Mouse (Mus musculus): ENCODE data around the gene Clk3. TPM values are rescaled to one million over a fixed set of nuclear protein-coding genes. Genes with fewer than 3 reads are reported as not detected.

Clk3 gene
- polyA plus RNA-seq (2014; fragmentation: Illumina TruSeq; extraction: RNeasy Lipid Tissue Mini Kit (QIAGEN cat#74804); ENCODE audit: low read depth, low replicate concordance) = 72.0 TPM

GRCm38 (mm10) chr9:57765364-57766351 is at the start of gene Clk3:
Gene Clk3 (minus strand): TSS chr9:57765860.

GRCm38 (mm10) chr9:57708068-57708719 is 57.5 kb downstream of the Clk3 start, which contains the start of gene Edc3:
Gene Edc3 (plus strand): TSS chr9:57708540.

Other genes starting within 250 kb of the Clk3 start
- 1,010 TPM for gene Cox5a, start 244.6 kb downstream of the Clk3 start, polyA plus RNA-seq (2014; fragmentation: Illumina TruSeq; extraction: RNeasy Lipid Tissue Mini Kit (QIAGEN cat#74804); ENCODE audit: low read depth, low replicate concordance)
- gene Fam219b, start 228.3 kb downstream of the Clk3 start, polyA plus RNA-seq (2014; fragmentation: Illumina TruSeq; extraction: RNeasy Lipid Tissue Mini Kit (QIAGEN cat#74804); ENCODE audit: low read depth, low replicate concordance) = 5.0 TPM
- gene Mpi, start 213.1 kb downstream of the Clk3 start, polyA plus RNA-seq (2014; fragmentation: Illumina TruSeq; extraction: RNeasy Lipid Tissue Mini Kit (QIAGEN cat#74804); ENCODE audit: low read depth, low replicate concordance) = 22.1 TPM
- gene Scamp2, start 204.9 kb downstream of the Clk3 start, polyA plus RNA-seq (2014; fragmentation: Illumina TruSeq; extraction: RNeasy Lipid Tissue Mini Kit (QIAGEN cat#74804); ENCODE audit: low read depth, low replicate concordance) = 41.6 TPM
- gene Ulk3, start 176.4 kb downstream of the Clk3 start, polyA plus RNA-seq (2014; fragmentation: Illumina TruSeq; extraction: RNeasy Lipid Tissue Mini Kit (QIAGEN cat#74804); ENCODE audit: low read depth, low replicate concordance) = 9.9 TPM
- not detected for gene Cplx3, start 159.6 kb downstream of the Clk3 start, polyA plus RNA-seq (2014; fragmentation: Illumina TruSeq; extraction: RNeasy Lipid Tissue Mini Kit (QIAGEN cat#74804); ENCODE audit: low read depth, low replicate concordance)
- gene Lman1l, start 145.1 kb downstream of the Clk3 start, polyA plus RNA-seq (2014; fragmentation: Illumina TruSeq; extraction: RNeasy Lipid Tissue Mini Kit (QIAGEN cat#74804); ENCODE audit: low read depth, low replicate concordance) = not detected
- 5.5 TPM for gene Csk, start 112.2 kb downstream of the Clk3 start, polyA plus RNA-seq (2014; fragmentation: Illumina TruSeq; extraction: RNeasy Lipid Tissue Mini Kit (QIAGEN cat#74804); ENCODE audit: low read depth, low replicate concordance)
- not detected for gene Cyp1a2, start 82.2 kb downstream of the Clk3 start, polyA plus RNA-seq (2014; fragmentation: Illumina TruSeq; extraction: RNeasy Lipid Tissue Mini Kit (QIAGEN cat#74804); ENCODE audit: low read depth, low replicate concordance)
- not detected for gene Cyp1a1, start 77.9 kb downstream of the Clk3 start, polyA plus RNA-seq (2014; fragmentation: Illumina TruSeq; extraction: RNeasy Lipid Tissue Mini Kit (QIAGEN cat#74804); ENCODE audit: low read depth, low replicate concordance)
- gene Edc3, start 57.3 kb downstream of the Clk3 start, polyA plus RNA-seq (2014; fragmentation: Illumina TruSeq; extraction: RNeasy Lipid Tissue Mini Kit (QIAGEN cat#74804); ENCODE audit: low read depth, low replicate concordance) = 5.5 TPM
- 4.7 TPM for gene Arid3b, start 70.9 kb upstream of the Clk3 start, polyA plus RNA-seq (2014; fragmentation: Illumina TruSeq; extraction: RNeasy Lipid Tissue Mini Kit (QIAGEN cat#74804); ENCODE audit: low read depth, low replicate concordance)
- gene Ubl7, start 145.1 kb upstream of the Clk3 start, polyA plus RNA-seq (2014; fragmentation: Illumina TruSeq; extraction: RNeasy Lipid Tissue Mini Kit (QIAGEN cat#74804); ENCODE audit: low read depth, low replicate concordance) = 41.1 TPM
- 0.54 TPM for gene Sema7a, start 174.3 kb upstream of the Clk3 start, polyA plus RNA-seq (2014; fragmentation: Illumina TruSeq; extraction: RNeasy Lipid Tissue Mini Kit (QIAGEN cat#74804); ENCODE audit: low read depth, low replicate concordance)
- not detected for gene Cyp11a1, start 240.6 kb upstream of the Clk3 start, polyA plus RNA-seq (2014; fragmentation: Illumina TruSeq; extraction: RNeasy Lipid Tissue Mini Kit (QIAGEN cat#74804); ENCODE audit: low read depth, low replicate concordance)

Data from sigmoid colon, adult 10 weeks (tissue).